Mouse (Mus musculus) brain, embryonic 14.5 days (tissue): Measurements from ENCODE around the gene Dbil5.

ENCODE experiments used
- CTCF ChIP-seq: fragments of 200-500 bp; IDR thresholded peaks from 2 replicates; pipeline ENCODE4 v1.5.1; 2012; ENCODE audit warnings: inconsistent platforms, mild to moderate bottlenecking, moderate library complexity, borderline replicate concordance; ENCODE audit not compliant: insufficient read depth, insufficient read length; ENCODE audit errors: extremely low read depth
- POLR2A ChIP-seq: fragments of 200-500 bp; IDR thresholded peaks from 2 replicates; pipeline ENCODE4 v1.6.1; 2012; ENCODE audit warnings: mild to moderate bottlenecking, inconsistent platforms, borderline replicate concordance; ENCODE audit not compliant: poor library complexity, insufficient read depth, insufficient read length, severe bottlenecking; ENCODE audit errors: extremely low read depth

GRCm38 (mm10) chr11:76216681-76217389 lies 573 bp upstream of the Dbil5 start:
- TF ChIP-seq POLR2A (no peak), CTCF (no peak)
